Mouse (Mus musculus) erythroblast, embryonic 14.5 days (primary cell): ENCODE measurements around the gene Eva1c.

Experiments used
- GATA1 ChIP-seq: IDR thresholded peaks from 2 replicates; pipeline ENCODE4 v1.6.1; 2012; ENCODE audit warnings: low read length, inconsistent platforms, mixed read lengths
- TAL1 ChIP-seq: IDR thresholded peaks from 3 replicates; pipeline ENCODE4 v1.6.1; 2012; ENCODE audit warnings: low read length, inconsistent platforms, mixed read lengths

- TF ChIP-seq GATA1 (no peak), TAL1 (no peak)
Observed at GRCm38 (mm10) chr16:90831676-90832075, 5.2 kb downstream of the Eva1c start.
